Mouse (Mus musculus) lung, postnatal 0 days (tissue): Measurements from ENCODE around the gene Zc3h14.

Source experiments
- CTCF ChIP-seq: IDR thresholded peaks from 2 replicates; pipeline ENCODE4 v1.5.1; 2016; ENCODE audit warnings: antibody characterized with exemption, mild to moderate bottlenecking
- EP300 ChIP-seq: IDR thresholded peaks from 2 replicates; pipeline ENCODE4 v1.6.1; 2016; ENCODE audit warnings: antibody characterized with exemption, mild to moderate bottlenecking, control low read depth

DNA sequence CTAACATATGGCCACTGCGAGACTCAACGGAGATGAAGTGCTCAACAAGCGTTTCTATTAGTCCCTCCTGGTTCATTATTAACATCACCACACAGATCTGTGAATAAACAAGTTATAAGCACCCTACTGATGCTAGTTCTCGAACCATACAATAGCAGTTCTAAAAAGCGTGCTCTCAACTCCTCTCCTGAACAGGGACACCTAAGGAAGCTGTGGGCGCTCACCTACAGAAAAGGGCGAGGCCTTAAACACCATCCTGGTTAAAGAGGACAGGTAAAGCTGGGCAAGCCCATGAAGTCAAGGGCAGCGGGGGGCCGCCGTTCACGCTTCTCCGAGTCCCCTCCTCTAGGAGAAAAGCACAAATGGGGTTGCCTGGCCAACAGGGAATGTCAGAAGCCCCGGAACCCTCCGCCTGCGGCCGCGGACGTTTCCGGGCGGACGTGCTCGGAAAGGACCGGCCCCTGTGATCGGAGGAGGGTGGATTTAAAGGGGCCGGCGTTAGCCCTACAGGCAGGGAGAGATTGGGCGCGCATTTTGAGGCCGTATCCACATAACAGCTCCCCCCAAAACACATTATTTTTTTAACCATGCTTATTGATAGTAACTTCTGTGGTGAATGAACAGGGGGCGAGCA is 12.4 kb upstream of the Zc3h14 start:
- TF ChIP-seq CTCF (peak; percentile 10; the same call in 1 of the 2 replicates), EP300 (no peak)
